Mouse (Mus musculus): ENCODE results near the gene Ddx47. TPM values are rescaled to one million over a fixed set of nuclear protein-coding genes. Genes with fewer than 3 reads are reported as not detected.

Ddx47 gene
- total and polyA plus RNA-seq, 3 experiments: 102 to 117 TPM; not detected in 1

DNA sequence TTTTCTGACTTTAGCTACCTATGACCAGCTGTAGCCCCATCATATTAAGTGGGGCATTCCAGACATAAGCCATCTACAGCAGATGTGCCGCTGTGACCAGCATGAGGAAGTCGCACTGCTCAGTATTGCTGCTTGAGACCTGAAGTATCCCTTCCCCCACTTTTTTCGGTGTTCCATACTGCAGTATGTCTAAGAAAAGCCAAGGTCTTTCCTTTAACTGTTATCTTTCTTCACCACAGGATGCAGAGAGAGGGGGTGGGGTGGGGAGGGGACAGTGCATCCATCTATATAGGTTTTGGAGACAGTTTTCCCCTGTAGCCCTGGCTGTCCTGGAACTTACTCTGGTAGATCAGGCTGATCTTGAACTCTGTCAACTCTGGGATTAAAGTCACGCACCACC, 5.0 kb upstream of the Ddx47 start:
- Histone ChIP-seq H3K79me2 (ENCODE audit: control insufficient read depth, insufficient read depth, low read length, poor library complexity) (no peaks in the 10 kb centered on the region), H3K27ac (ENCODE audit: control insufficient read depth, low read depth, low read length) (no peak overlapping the region), H3K9me3 (replicated peaks; ENCODE audit: insufficient read depth, low read length) (no peaks in the 10 kb centered on the region), H3K36me3 (ENCODE audit: control insufficient read depth in 1 of 2, insufficient read depth in 2 of 2, low read length in 2 of 2) (peaks cover 0 to 10% of the 10 kb centered on the region in 2 experiments; a peak in 2 of 4 replicates), H3K4me1 (ENCODE audit: control insufficient read depth in 1 of 2, insufficient read depth in 2 of 2, low read length in 2 of 2) (peaks cover 3 to 12% of the 10 kb centered on the region in 2 experiments; a peak in 3 of 4 replicates), H3K4me3 (ENCODE audit: control insufficient read depth in 1 of 2, insufficient read depth in 1 of 2, low read depth in 2 of 2, low read length in 2 of 2) (no peak overlapping the region), H3K27me3 (ENCODE audit: control insufficient read depth in 1 of 2, insufficient read depth in 2 of 2, low read length in 2 of 2) (no peaks in the 10 kb centered on the region), H3K9ac (ENCODE audit: control insufficient read depth, low read depth, low read length, poor library complexity, severe bottlenecking) (no peak overlapping the region)
- TF ChIP-seq RAD21 (IDR thresholded peaks at IDR 0.05; ENCODE audit: low read depth, low read length): no peak
- TF ChIP-seq ZKSCAN1 (IDR thresholded peaks at IDR 0.05; ENCODE audit: low read depth, low read length): no peak
- TF ChIP-seq CHD2 (IDR thresholded peaks at IDR 0.05; ENCODE audit: low read length): no peak
- no peak for TF ChIP-seq GATA1 (IDR thresholded peaks at IDR 0.05; ENCODE audit: low read depth, low read length)
- no peak for TF ChIP-seq GABPA (IDR thresholded peaks at IDR 0.05; ENCODE audit: low read depth, low read length)
- TF ChIP-seq E2F4 (IDR thresholded peaks at IDR 0.05; ENCODE audit: borderline replicate concordance, low read depth, low read length): no peak
- no peak for TF ChIP-seq JUND (IDR thresholded peaks at IDR 0.05; ENCODE audit: low read depth, low read length)
- TF ChIP-seq TBP (IDR thresholded peaks at IDR 0.05; ENCODE audit: low read depth, low read length): no peak
- no peak for TF ChIP-seq HCFC1 (IDR thresholded peaks at IDR 0.05; ENCODE audit: low read depth, low read length)
- no peak for DNase-seq (ENCODE audit: low read depth, low spot score)

DNA sequence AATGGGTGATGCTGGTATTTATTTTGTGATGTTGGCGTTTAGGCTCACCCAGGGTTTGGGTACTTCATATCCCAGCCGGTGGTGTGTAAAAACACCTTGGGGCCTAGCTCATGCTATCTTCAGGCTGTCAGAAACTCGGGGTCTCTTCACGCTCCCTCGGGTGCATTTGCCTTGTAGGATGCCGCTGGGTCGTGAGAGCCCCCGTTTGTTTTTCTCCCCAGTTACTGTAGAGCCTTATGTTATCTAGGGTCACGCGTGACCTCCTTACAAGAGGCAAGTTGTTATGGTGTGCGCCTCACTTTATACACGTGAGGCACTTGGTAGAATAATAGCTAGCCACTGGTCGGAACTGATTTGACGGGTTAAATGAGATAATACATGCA, 313 bp downstream of the Ddx47 start:
- 0 out of 2 replicates have a peak, but pooled peaks have one; percentile 10 for TF ChIP-seq MAX (IDR thresholded peaks at IDR 0.05; ENCODE audit: low read length)
- TF ChIP-seq ZC3H11A (IDR thresholded peaks at IDR 0.05; ENCODE audit: low read depth, low read length): no peak
- TF ChIP-seq POLR2AphosphoS5 (IDR thresholded peaks at IDR 0.05; ENCODE audit: borderline replicate concordance, low read depth, low read length): no peak
- 0 out of 4 replicates have a peak, but pooled peaks of 1 of the 2 experiments have one; percentile 30 for TF ChIP-seq POLR2A (IDR thresholded peaks at IDR 0.05; ENCODE audit: control insufficient read depth in 1 of 2, insufficient read depth in 1 of 2, low read depth in 1 of 2, low read length in 2 of 2, poor library complexity in 1 of 2)
- TF ChIP-seq MEF2A (IDR thresholded peaks at IDR 0.05; ENCODE audit: extremely low read depth, insufficient replicate concordance, low read depth, low read length, poor library complexity, severe bottlenecking): no peak
- TF ChIP-seq TBP (IDR thresholded peaks at IDR 0.05; ENCODE audit: low read depth, low read length): no peak
- peaks cover 3 to 12% of the 10 kb centered on the region in 2 experiments for H3K4me1 ChIP-seq (ENCODE audit: control insufficient read depth in 1 of 2, insufficient read depth in 2 of 2, low read length in 2 of 2)
- H3K27me3 ChIP-seq (ENCODE audit: control insufficient read depth in 1 of 2, insufficient read depth in 2 of 2, low read length in 2 of 2): no peaks in the 10 kb centered on the region
- peaks cover 3 to 16% of the 10 kb centered on the region in 2 experiments; a peak in 3 of 4 replicates for H3K36me3 ChIP-seq (ENCODE audit: control insufficient read depth in 1 of 2, insufficient read depth in 2 of 2, low read length in 2 of 2)
- no peak for DNase-seq (ENCODE audit: low read depth, low spot score)
- H3K27ac ChIP-seq (ENCODE audit: control insufficient read depth, low read depth, low read length): peak overlapping the region; percentile 45; the same call in 1 of the 2 replicates
- peak overlapping the region; percentile 78 to 90 for H3K4me3 ChIP-seq (ENCODE audit: control insufficient read depth in 1 of 2, insufficient read depth in 1 of 2, low read depth in 2 of 2, low read length in 2 of 2)
- peaks cover 12% of the 10 kb centered on the region for H3K79me2 ChIP-seq (ENCODE audit: control insufficient read depth, insufficient read depth, low read length, poor library complexity)
- H3K9ac ChIP-seq (ENCODE audit: control insufficient read depth, low read depth, low read length, poor library complexity, severe bottlenecking): peak overlapping the region; percentile 88
- no peaks in the 10 kb centered on the region for H3K9me3 ChIP-seq (replicated peaks; ENCODE audit: insufficient read depth, low read length)

DNA sequence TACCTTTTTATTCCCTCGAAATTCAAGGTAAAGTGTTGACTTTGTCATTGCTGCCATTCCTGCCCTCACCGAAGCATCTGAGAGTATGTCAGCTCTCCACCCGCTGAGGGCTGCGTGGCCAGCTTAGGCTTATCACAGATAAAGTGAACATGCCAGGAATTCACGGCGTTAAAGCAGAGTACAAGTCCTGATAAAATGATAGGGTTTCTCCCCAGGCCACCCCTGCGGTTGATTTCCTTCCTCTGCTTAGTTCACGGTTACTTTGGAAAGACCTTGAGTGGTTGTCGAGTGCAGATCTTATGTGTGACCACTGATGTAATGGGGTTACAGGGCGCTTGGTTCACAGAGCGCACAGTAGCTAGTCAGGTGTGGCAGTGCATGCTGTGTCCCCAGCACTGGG, 5.8 kb downstream of the Ddx47 start:
- H3K27ac ChIP-seq (ENCODE audit: control insufficient read depth, low read depth, low read length): no peak overlapping the region
- H3K4me3 ChIP-seq (ENCODE audit: control insufficient read depth in 1 of 2, insufficient read depth in 1 of 2, low read depth in 2 of 2, low read length in 2 of 2): no peak overlapping the region
- H3K9me3 ChIP-seq (replicated peaks; ENCODE audit: insufficient read depth, low read length): no peaks in the 10 kb centered on the region
- no peak for DNase-seq (ENCODE audit: low read depth, low spot score)
- peaks cover 4% of the 10 kb centered on the region for H3K79me2 ChIP-seq (ENCODE audit: control insufficient read depth, insufficient read depth, low read length, poor library complexity)
- H3K9ac ChIP-seq (ENCODE audit: control insufficient read depth, low read depth, low read length, poor library complexity, severe bottlenecking): no peak overlapping the region
- H3K27me3 ChIP-seq (ENCODE audit: control insufficient read depth in 1 of 2, insufficient read depth in 2 of 2, low read length in 2 of 2): no peaks in the 10 kb centered on the region
- H3K36me3 ChIP-seq (ENCODE audit: control insufficient read depth in 1 of 2, insufficient read depth in 2 of 2, low read length in 2 of 2): peaks cover 9 to 20% of the 10 kb centered on the region in 2 experiments
- TF ChIP-seq BHLHE40 (IDR thresholded peaks at IDR 0.05; ENCODE audit: borderline replicate concordance, low read depth, low read length) (no peak), TCF12 (IDR thresholded peaks at IDR 0.05; ENCODE audit: low read depth, low read length) (no peak), GABPA (IDR thresholded peaks at IDR 0.05; ENCODE audit: low read depth, low read length) (no peak), ETS1 (IDR thresholded peaks at IDR 0.05; ENCODE audit: low read depth, low read length) (no peak), EP300 (IDR thresholded peaks at IDR 0.05; ENCODE audit: low read depth in 1 of 2, low read length in 2 of 2) (0 out of 4 replicates have a peak, but pooled peaks of 1 of the 2 experiments have one; percentile 8), MEF2A (IDR thresholded peaks at IDR 0.05; ENCODE audit: extremely low read depth, insufficient replicate concordance, low read depth, low read length, poor library complexity, severe bottlenecking) (no peak), UBTF (IDR thresholded peaks at IDR 0.05; ENCODE audit: borderline replicate concordance, insufficient read depth, low read depth, low read length) (no peak), USF1 (IDR thresholded peaks at IDR 0.05; ENCODE audit: low read depth, low read length) (no peak), GATA1 (IDR thresholded peaks at IDR 0.05; ENCODE audit: low read depth, low read length) (peak; percentile 23; the same call in 1 of the 2 replicates), POLR2AphosphoS2 (IDR thresholded peaks at IDR 0.05; ENCODE audit: low read length) (no peak), HCFC1 (IDR thresholded peaks at IDR 0.05; ENCODE audit: low read depth, low read length) (no peak), JUND (IDR thresholded peaks at IDR 0.05; ENCODE audit: low read depth, low read length) (no peak), SMC3 (IDR thresholded peaks at IDR 0.05; ENCODE audit: low read depth, low read length) (no peak), RAD21 (IDR thresholded peaks at IDR 0.05; ENCODE audit: low read depth, low read length) (no peak)
- peaks cover 0 to 3% of the 10 kb centered on the region in 2 experiments; a peak in 3 of 4 replicates for H3K4me1 ChIP-seq (ENCODE audit: control insufficient read depth in 1 of 2, insufficient read depth in 2 of 2, low read length in 2 of 2)
